27 mouse cellular contexts compared by ENCODE assay signal in genomic region chr7:81999372-81999771, GRCm38 (mm10). TPM values are rescaled to one million over a fixed set of nuclear protein-coding genes. Genes with fewer than 3 reads are reported as not detected.
DNase-seq lines count a peak whose midpoint lies in the region; ATAC-seq lines count a peak whose summit lies in the region.
"Had no signal": no experiment of that assay in that cellular context is flagged by ENCODE, and none has a peak within 500 bp of the region (broad histone marks: within the 10 kb centered on the region; RNA-seq: fewer than 3 reads in every experiment).

No protein-coding gene starts in this region.

- H3K4me2 ChIP-seq in embryonic facial prominence, embryonic 12.5 days (replicated peaks): no peak overlapping the region
- H3K4me2 ChIP-seq: forebrain, embryonic 13.5 days; hindbrain, embryonic 12.5 days; limb, embryonic 15.5 days; lung, embryonic 15.5 days; neural tube, embryonic 13.5 days had no signal

- no peak overlapping the region for H3K9ac ChIP-seq in embryonic facial prominence, embryonic 12.5 days
- H3K9ac ChIP-seq: forebrain, embryonic 13.5 days; hindbrain, embryonic 12.5 days; limb, embryonic 15.5 days; liver, embryonic 14.5 days; lung, embryonic 15.5 days; neural tube, embryonic 13.5 days had no signal

- no peak overlapping the region for H3K4me3 ChIP-seq in embryonic facial prominence, embryonic 12.5 days
- no peak overlapping the region for H3K4me3 ChIP-seq in embryonic facial prominence, embryonic 10.5 days
- H3K4me3 ChIP-seq in limb, embryonic 10.5 days: no peak overlapping the region
- H3K4me3 ChIP-seq: forebrain, embryonic 13.5 days; heart, adult 2 months; hindbrain, embryonic 12.5 days; limb, embryonic 15.5 days; lung, embryonic 15.5 days; neural tube, embryonic 13.5 days had no signal

- H3K27ac ChIP-seq in embryonic facial prominence, embryonic 12.5 days: peak overlapping the region; percentile 48
- H3K27ac ChIP-seq in embryonic facial prominence, embryonic 10.5 days (replicated peaks): no peak overlapping the region; the same call in 1 of the 2 replicates
- peak overlapping the region; percentile 67 for H3K27ac ChIP-seq in limb, embryonic 10.5 days
- H3K27ac ChIP-seq: forebrain, embryonic 13.5 days; heart, adult 2 months; hindbrain, embryonic 12.5 days; limb, embryonic 15.5 days; liver, embryonic 14.5 days; lung, embryonic 15.5 days; neural tube, embryonic 13.5 days had no signal

- peaks cover 30% of the 10 kb centered on the region for H3K4me1 ChIP-seq in embryonic facial prominence, embryonic 12.5 days
- H3K4me1 ChIP-seq in embryonic facial prominence, embryonic 10.5 days: peaks cover 48% of the 10 kb centered on the region
- peaks cover 52% of the 10 kb centered on the region for H3K4me1 ChIP-seq in limb, embryonic 10.5 days
- H3K4me1 ChIP-seq: forebrain, embryonic 13.5 days; lung, embryonic 15.5 days; neural tube, embryonic 13.5 days had no signal

- peaks cover 20% of the 10 kb centered on the region for H3K27me3 ChIP-seq in embryonic facial prominence, embryonic 12.5 days
- H3K27me3 ChIP-seq in embryonic facial prominence, embryonic 10.5 days (replicated peaks; ENCODE audit: low read depth, poor library complexity, severe bottlenecking): peaks cover 42% of the 10 kb centered on the region
- peaks cover 58% of the 10 kb centered on the region for H3K27me3 ChIP-seq in limb, embryonic 10.5 days (ENCODE audit: low read depth, poor library complexity, severe bottlenecking)

- ATAC-seq in embryonic facial prominence, embryonic 12.5 days (ENCODE audit: insufficient number of reproducible peaks, insufficient read depth, low FRiP score, low TSS enrichment): no peak
- ATAC-seq: activated CD4-positive, CD25-positive, alpha-beta regulatory T cell, adult 4 months; forebrain, embryonic 13.5 days had no signal

- H3K9me3 ChIP-seq in embryonic facial prominence, embryonic 12.5 days: no peaks in the 10 kb centered on the region
- H3K9me3 ChIP-seq in embryonic facial prominence, embryonic 10.5 days: no peaks in the 10 kb centered on the region
- no peaks in the 10 kb centered on the region for H3K9me3 ChIP-seq in limb, embryonic 10.5 days (replicated peaks)
- H3K9me3 ChIP-seq: forebrain, embryonic 13.5 days; hindbrain, embryonic 12.5 days; limb, embryonic 15.5 days; lung, embryonic 15.5 days; neural tube, embryonic 13.5 days had no signal

- H3K36me3 ChIP-seq in embryonic facial prominence, embryonic 12.5 days: no peaks in the 10 kb centered on the region
- H3K36me3 ChIP-seq in embryonic facial prominence, embryonic 10.5 days (replicated peaks): no peaks in the 10 kb centered on the region
- no peaks in the 10 kb centered on the region for H3K36me3 ChIP-seq in limb, embryonic 10.5 days
- H3K36me3 ChIP-seq: hindbrain, embryonic 12.5 days; limb, embryonic 15.5 days; lung, embryonic 15.5 days; neural tube, embryonic 13.5 days had no signal

- 55% methylated on average over 7 of the region's 7 CpGs for WGBS in embryonic facial prominence, embryonic 12.5 days
- 76% methylated on average over 7 of the region's 7 CpGs for whole genome bisulfite sequencing in embryonic facial prominence, embryonic 10.5 days
- WGBS in limb, embryonic 10.5 days: 36% methylated on average over 7 of the region's 7 CpGs

- DNase-seq in embryonic facial prominence, embryonic 10.5 days (ENCODE audit: low spot score): no peak
- peak; percentile 80 for DNase-seq in NIH3T3 (ENCODE audit: low read depth)
- DNase-seq in limb, embryonic 10.5 days (ENCODE audit: low spot score): no peak
- DNase-seq in skeletal muscle tissue, adult 2 months (ENCODE audit: low read depth, low spot score): peak; percentile 7
- no peak for DNase-seq in cerebellum, postnatal 4 days (ENCODE audit: low spot score in 2 of 2)
- no peak for DNase-seq in layer of hippocampus, postnatal 25 days (ENCODE audit: extremely low spot score in 1 of 2, low spot score in 1 of 2)
- DNase-seq: adrenal gland, postnatal 10 days; cerebellum, adult 8-10 months; cerebellum, postnatal 36 days; heart, adult 2 months; kidney, adult 18-20 months; lung, postnatal 4 days; midbrain, embryonic 14.5 days; retina, postnatal 1 day; right cerebral cortex, postnatal 25 days; thymus, postnatal 14 days had no signal

RNA-seq across cellular contexts. Expression of gene Bnc1, which starts 7.3 kb away (rescaled TPM):
- polyA plus RNA-seq in embryonic facial prominence, embryonic 12.5 days (2016; fragmentation: Nextera tagmentation; extraction: Ambion mirVana): 4.5 and 5.2 TPM in 2 replicates
- polyA plus RNA-seq in embryonic facial prominence, embryonic 10.5 days (2016; fragmentation: Nextera tagmentation; extraction: Ambion mirVana): 3.1 and 4.5 TPM in 2 replicates
- polyA plus RNA-seq in limb, embryonic 10.5 days (2016; fragmentation: Nextera tagmentation; extraction: Ambion mirVana): 3.0 and 4.0 TPM in 2 replicates
- not detected for total RNA-seq in layer of hippocampus, postnatal 25 days (2021)
- total RNA-seq: gastrocnemius, adult 8-10 months; layer of hippocampus, postnatal 14 days; megakaryocyte-erythroid progenitor cell, adult 5-6 weeks had no signal
- polyA plus RNA-seq: activated CD4-positive, CD25-positive, alpha-beta regulatory T cell, adult 4 months; forebrain, embryonic 13.5 days had no signal

Comparison
In these comparisons a context has a peak if more than half of its experiments do, and no peak if none do; other contexts are left out.
1. DNase-seq: peak in NIH3T3 (single experiment) and skeletal muscle tissue, adult 2 months (single experiment); none in embryonic facial prominence, embryonic 10.5 days (single experiment), limb, embryonic 10.5 days (single experiment), cerebellum, postnatal 4 days (0 of 2) and layer of hippocampus, postnatal 25 days (0 of 2).